Mouse (Mus musculus): ENCODE measurements around the gene Gan.

DNA sequence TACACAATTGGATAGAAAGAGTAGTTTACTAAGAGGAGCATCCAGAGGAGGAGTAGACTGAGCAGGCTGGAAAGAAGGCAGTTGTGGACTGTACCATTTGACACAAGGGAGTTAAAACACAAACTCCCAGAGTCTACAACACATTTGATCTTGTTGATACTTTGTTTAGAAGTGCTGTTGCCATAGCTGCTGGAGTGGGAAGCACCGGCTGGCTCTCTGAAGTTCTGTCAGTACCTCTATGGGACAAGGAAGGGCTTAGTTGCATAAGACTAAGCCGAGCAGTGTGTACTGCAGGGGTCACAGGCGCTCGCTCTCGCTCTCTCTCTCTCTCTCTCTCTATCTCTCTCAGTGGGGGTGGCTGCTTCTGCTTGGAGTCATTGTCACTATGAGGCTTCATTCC, 16.6 kb downstream of the Gan start:
- no peak for TF ChIP-seq CTCF (IDR thresholded peaks at IDR 0.05; ENCODE audit: low read depth)
- TF ChIP-seq EP300 (IDR thresholded peaks at IDR 0.05; ENCODE audit: low read depth): no peak
